15 mouse cellular contexts compared by ENCODE assay signal in the genomic region with DNA sequence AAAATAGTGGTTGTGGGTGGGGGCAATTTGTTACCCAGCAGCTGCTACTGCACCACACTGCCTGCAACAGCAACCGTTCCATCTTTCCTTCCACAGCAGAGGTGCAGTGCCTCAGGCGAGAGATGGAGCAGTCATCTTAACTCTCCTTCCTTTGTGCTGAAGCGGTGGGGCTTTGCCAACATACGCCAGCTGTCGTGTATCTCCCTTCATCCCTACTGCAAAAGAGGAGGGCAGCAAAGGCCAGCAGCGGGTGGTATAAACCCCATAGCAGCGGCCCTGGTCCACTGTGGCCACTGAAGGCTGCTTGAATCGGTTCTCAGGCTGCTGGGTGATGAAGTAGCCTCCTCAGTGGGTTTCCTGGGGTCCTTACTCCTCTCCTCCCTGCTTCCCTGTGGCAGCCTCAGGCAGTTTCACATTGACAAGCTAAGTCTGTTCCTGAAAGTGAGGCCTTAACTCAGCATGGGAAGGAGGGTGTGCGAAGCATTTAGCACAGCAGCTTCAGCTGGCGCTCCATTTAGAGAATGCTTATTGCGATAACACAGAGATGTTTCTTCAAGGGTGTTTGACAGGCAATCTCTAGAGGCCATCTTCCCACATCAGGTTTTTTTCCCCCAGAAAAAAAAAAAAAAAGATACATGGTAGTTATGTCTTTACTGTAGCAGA. TPM values are rescaled to one million over a fixed set of nuclear protein-coding genes. Genes with fewer than 3 reads are reported as not detected.
DNase-seq lines count a peak whose midpoint lies in the region; ATAC-seq and TF ChIP-seq lines count a peak whose summit lies in the region.
"Had no signal": no experiment of that assay in that cellular context is flagged by ENCODE, and none has a peak within 500 bp of the region (broad histone marks: within the 10 kb centered on the region; RNA-seq: fewer than 3 reads in every experiment).

No protein-coding gene starts in this region.

- no peak overlapping the region for H3K9ac ChIP-seq in heart, embryonic 15.5 days
- H3K9ac ChIP-seq in stomach, embryonic 14.5 days (replicated peaks; ENCODE audit: low read depth, low read length), result no peak overlapping the region
- no peak overlapping the region for H3K9ac ChIP-seq in stomach, postnatal 0 days (ENCODE audit: low read length)
- H3K9ac ChIP-seq: embryonic facial prominence, embryonic 13.5 days; limb, embryonic 15.5 days had no signal

- DNase-seq in heart, postnatal 36 days, result no peak
- peak; percentile 28 for DNase-seq in kidney, postnatal 10 days
- no peak for DNase-seq in kidney, adult 18-20 months
- no peak for DNase-seq in stomach, postnatal 0 days (ENCODE audit: low spot score)
- no peak for DNase-seq in frontal cortex, postnatal 14 days (ENCODE audit: low spot score in 2 of 2)
- DNase-seq: cerebellum, adult 11 months; kidney, adult 2 months; layer of hippocampus, adult 9-11 months; lung, adult 18-20 months had no signal

- H3K36me3 ChIP-seq in heart, embryonic 15.5 days, result no peaks in the 10 kb centered on the region
- no peaks in the 10 kb centered on the region for H3K36me3 ChIP-seq in stomach, embryonic 14.5 days (ENCODE audit: control insufficient read depth, insufficient read depth, low read length)
- no peaks in the 10 kb centered on the region for H3K36me3 ChIP-seq in stomach, postnatal 0 days (ENCODE audit: control insufficient read depth, insufficient read depth, low read length)
- H3K36me3 ChIP-seq: embryonic facial prominence, embryonic 13.5 days; forebrain, embryonic 10.5 days; limb, embryonic 15.5 days had no signal

- H3K4me3 ChIP-seq in heart, embryonic 15.5 days, result no peak overlapping the region
- H3K4me3 ChIP-seq in stomach, embryonic 14.5 days (ENCODE audit: low read depth, low read length), result no peak overlapping the region
- H3K4me3 ChIP-seq in stomach, postnatal 0 days (ENCODE audit: low read depth, low read length), result no peak overlapping the region
- H3K4me3 ChIP-seq: embryonic facial prominence, embryonic 13.5 days; forebrain, embryonic 10.5 days; limb, embryonic 15.5 days; myocyte had no signal

- no peak overlapping the region for H3K4me2 ChIP-seq in heart, embryonic 15.5 days
- H3K4me2 ChIP-seq in stomach, embryonic 14.5 days (replicated peaks; ENCODE audit: low read depth, low read length), result no peak overlapping the region
- H3K4me2 ChIP-seq in stomach, postnatal 0 days (replicated peaks; ENCODE audit: low read depth), result no peak overlapping the region
- H3K4me2 ChIP-seq: embryonic facial prominence, embryonic 13.5 days; limb, embryonic 15.5 days had no signal

- no peak for ATAC-seq in heart, embryonic 15.5 days (replicated peaks; ENCODE audit: insufficient number of reproducible peaks, insufficient read depth, low FRiP score, low read depth)
- no peak for ATAC-seq in stomach, embryonic 14.5 days (ENCODE audit: insufficient number of reproducible peaks, insufficient read depth, low FRiP score, low read depth)
- no peak for ATAC-seq in stomach, postnatal 0 days (ENCODE audit: low FRiP score, low TSS enrichment)

- H3K27me3 ChIP-seq in heart, embryonic 15.5 days, result no peaks in the 10 kb centered on the region
- no peaks in the 10 kb centered on the region for H3K27me3 ChIP-seq in stomach, embryonic 14.5 days (ENCODE audit: control insufficient read depth, insufficient read depth, low read length)
- H3K27me3 ChIP-seq in stomach, postnatal 0 days (ENCODE audit: control insufficient read depth, insufficient read depth, low read length), result no peaks in the 10 kb centered on the region
- H3K27me3 ChIP-seq: embryonic facial prominence, embryonic 13.5 days; limb, embryonic 15.5 days had no signal

- 64% methylated on average over 11 of the region's 11 CpGs for WGBS in heart, embryonic 15.5 days
- WGBS in stomach, embryonic 14.5 days, result 57% methylated on average over 11 of the region's 11 CpGs
- 57% methylated on average over 11 of the region's 11 CpGs for WGBS in stomach, postnatal 0 days

- no peaks in the 10 kb centered on the region; the same call in 1 of the 2 replicates for H3K4me1 ChIP-seq in heart, embryonic 15.5 days (replicated peaks)
- H3K4me1 ChIP-seq in stomach, embryonic 14.5 days (ENCODE audit: control insufficient read depth, insufficient read depth, low read length), result no peaks in the 10 kb centered on the region
- H3K4me1 ChIP-seq in stomach, postnatal 0 days (replicated peaks; ENCODE audit: control insufficient read depth, insufficient read depth), result no peaks in the 10 kb centered on the region

- H3K27ac ChIP-seq in heart, embryonic 15.5 days, result peak overlapping the region; percentile 29; the same call in 1 of the 2 replicates
- 0 out of 2 replicates have a peak overlapping the region, but pooled peaks have one; percentile 15 for H3K27ac ChIP-seq in stomach, embryonic 14.5 days (ENCODE audit: low read length)
- no peak overlapping the region for H3K27ac ChIP-seq in stomach, postnatal 0 days (replicated peaks)
- H3K27ac ChIP-seq: embryonic facial prominence, embryonic 13.5 days; forebrain, embryonic 10.5 days; limb, embryonic 15.5 days had no signal

- intact Hi-C loops in heart, postnatal 36 days (cut with DNase I), result no loop called here

- TF ChIP-seq CTCF in stomach, postnatal 0 days (IDR thresholded peaks at IDR 0.05; ENCODE audit: low read depth), result no peak

- TF ChIP-seq EP300 in stomach, postnatal 0 days (optimal IDR thresholded peaks at IDR 0.05), result no peak

- H3K9me3 ChIP-seq in heart, embryonic 15.5 days (replicated peaks), result no peaks in the 10 kb centered on the region
- no peaks in the 10 kb centered on the region for H3K9me3 ChIP-seq in stomach, embryonic 14.5 days (ENCODE audit: control insufficient read depth, low read depth, low read length)
- no peaks in the 10 kb centered on the region for H3K9me3 ChIP-seq in stomach, postnatal 0 days (ENCODE audit: control insufficient read depth, low read length)
- H3K9me3 ChIP-seq: embryonic facial prominence, embryonic 13.5 days; forebrain, embryonic 10.5 days; limb, embryonic 15.5 days had no signal

RNA-seq across cellular contexts. Expression of a gene that starts 32.5 kb away (rescaled TPM):
- 28.4 and 30.2 TPM in 2 replicates for polyA plus RNA-seq in heart, embryonic 15.5 days (2015; fragmentation: Nextera tagmentation; extraction: Ambion mirVana)
- total RNA-seq in heart, postnatal 36 days (2021), result 10 to 100 TPM; 39.6 to 42.1 TPM
- 34.9 and 39.0 TPM in 2 replicates for polyA plus RNA-seq in stomach, embryonic 14.5 days (2014; fragmentation: Nextera tagmentation; extraction: Ambion mirVana)
- polyA plus RNA-seq in stomach, postnatal 0 days (2015; fragmentation: Nextera tagmentation; extraction: Ambion mirVana), result 25.4 and 27.8 TPM in 2 replicates

RNA-seq across cellular contexts. Expression of a gene that starts 32.7 kb away (rescaled TPM):
- polyA plus RNA-seq in heart, embryonic 15.5 days (2015; fragmentation: Nextera tagmentation; extraction: Ambion mirVana), result 11.9 and 15.2 TPM in 2 replicates
- total RNA-seq in heart, postnatal 36 days (2021), result 10 to 100 TPM; 19.9 to 24.7 TPM
- polyA plus RNA-seq in stomach, embryonic 14.5 days (2014; fragmentation: Nextera tagmentation; extraction: Ambion mirVana), result 18.3 and 19.5 TPM in 2 replicates
- polyA plus RNA-seq in stomach, postnatal 0 days (2015; fragmentation: Nextera tagmentation; extraction: Ambion mirVana), result 9.4 and 10.0 TPM in 2 replicates
